Mouse (Mus musculus) frontal cortex, postnatal 36 days (tissue): Measurements from ENCODE around the gene Nol10.
"Not testable (repeated sequence)": the region's sequence is repeated elsewhere in the genome, so short reads cannot be mapped to it uniquely, and the experiment has no call there.

Source experiments
- DNase-seq, 2 experiments: peaks; one replicate each; pipeline ENCODE4 v3.0.0; 2022; ENCODE audit warnings: low spot score in 2 of 2

Nol10 gene

GRCm38 (mm10) chr12:17455096-17455495 lies 106.8 kb downstream of the Nol10 start:
- DNase-seq, result no peak

DNA sequence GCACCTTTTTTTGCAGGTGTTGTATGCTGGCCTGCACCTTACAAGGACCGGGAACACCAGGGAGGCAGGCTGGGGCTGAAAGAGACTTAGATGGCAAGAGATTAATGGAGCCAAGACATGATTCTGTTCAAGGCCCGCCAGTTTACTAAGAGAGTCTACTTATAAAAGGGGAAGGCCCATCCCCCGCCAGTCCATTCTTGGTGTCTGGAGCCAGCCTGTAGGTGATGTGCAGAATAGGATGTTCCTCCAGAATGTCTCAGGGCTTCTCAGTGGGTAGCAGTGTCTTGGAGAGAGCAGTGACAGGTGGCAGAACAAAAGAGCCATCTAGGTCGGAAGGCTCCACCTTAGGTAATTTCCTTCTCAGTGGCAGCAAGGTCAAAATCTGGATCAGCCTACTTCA lies 111.0 kb downstream of the Nol10 start:
- DNase-seq, result not testable (repeated sequence)

- DNase-seq, result no peak
These were observed 115.4 kb downstream of the Nol10 start for GRCm38 (mm10) chr12:17463706-17464105.

DNA sequence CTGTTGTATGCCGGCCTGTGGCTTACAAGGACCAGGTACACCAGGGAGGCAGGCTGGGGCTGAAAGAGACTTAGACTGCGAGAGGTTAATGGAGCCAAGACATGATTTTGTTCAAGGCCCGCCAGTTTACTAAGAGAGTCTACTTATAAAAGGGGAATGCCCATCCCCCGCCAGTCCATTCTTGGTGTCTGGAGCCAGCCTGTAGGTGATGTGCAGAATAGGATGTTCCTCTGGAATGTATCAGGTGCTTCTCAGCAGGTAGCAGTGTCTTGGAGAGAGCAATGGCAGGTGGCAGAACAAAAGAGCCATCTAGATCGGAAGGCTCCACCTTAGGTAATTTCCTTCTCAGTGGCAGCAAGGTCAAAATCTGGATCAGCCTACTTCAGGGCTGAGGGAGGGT lies 116.3 kb downstream of the Nol10 start:
- not testable (repeated sequence) for DNase-seq

DNA sequence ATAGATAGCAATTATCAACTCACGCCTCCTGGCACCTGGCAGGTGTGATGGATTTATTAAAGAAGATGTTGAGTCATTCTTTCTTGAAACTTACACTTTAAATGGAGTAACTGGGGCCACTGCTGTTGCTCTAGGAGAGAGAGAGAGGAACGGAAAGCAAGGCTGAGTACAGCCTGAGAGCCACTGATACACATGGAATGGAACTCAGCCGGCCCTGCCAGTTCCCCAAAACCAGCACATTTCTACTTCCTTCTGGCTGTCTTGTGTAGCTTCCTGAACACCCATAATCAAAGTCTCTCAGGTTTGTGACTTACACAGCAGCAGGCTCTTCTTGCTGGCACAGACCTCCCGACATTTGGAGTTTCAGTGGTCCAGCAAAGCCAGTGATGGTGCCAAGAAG lies 118.5 kb downstream of the Nol10 start:
- DNase-seq, result no peak

DNA sequence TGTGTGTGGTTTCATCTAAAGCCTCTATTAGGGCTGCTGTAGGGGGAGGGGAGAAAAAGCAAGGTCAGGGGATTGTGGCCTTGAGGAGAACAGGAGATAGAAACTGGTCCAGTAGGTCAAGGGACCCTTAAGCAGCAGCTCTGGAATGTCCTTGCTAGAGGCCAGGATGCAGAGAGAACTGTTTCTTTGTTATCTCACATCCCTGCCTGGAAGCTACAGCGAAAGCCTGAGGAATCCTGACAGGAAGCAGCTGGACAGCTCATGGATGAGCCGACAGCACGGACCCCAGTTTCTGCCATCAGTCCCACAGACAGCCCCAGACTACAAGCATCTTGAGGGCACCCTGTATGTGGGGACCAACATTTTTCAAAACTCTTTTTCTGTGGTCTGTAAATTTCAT lies 120.1 kb downstream of the Nol10 start:
- DNase-seq, result no peak

DNA sequence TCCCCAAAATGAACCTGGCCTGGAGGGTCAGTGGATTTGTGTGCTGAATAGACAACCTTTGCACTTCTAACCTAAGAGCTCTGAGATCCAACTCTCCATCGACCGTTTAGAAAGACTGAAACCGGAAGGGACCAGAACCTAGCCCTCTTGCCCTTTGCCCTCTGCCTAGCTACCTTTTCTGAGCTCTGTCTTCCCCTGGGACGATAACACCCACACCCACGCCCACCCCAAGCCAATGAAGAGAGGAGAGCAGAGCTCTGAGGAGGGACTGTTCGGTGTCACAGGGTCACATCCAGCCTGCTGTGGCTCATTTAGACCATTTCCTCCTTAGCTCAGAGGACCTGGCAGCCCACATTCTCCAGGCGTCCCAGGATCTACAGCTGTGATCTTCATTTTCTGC lies 121.6 kb downstream of the Nol10 start:
- DNase-seq, result no peak

GRCm38 (mm10) chr12:17470528-17470927 lies 122.3 kb downstream of the Nol10 start:
- not testable (repeated sequence) for DNase-seq

- no peak for DNase-seq
These were observed 123.1 kb downstream of the Nol10 start for GRCm38 (mm10) chr12:17471405-17471804.

DNA sequence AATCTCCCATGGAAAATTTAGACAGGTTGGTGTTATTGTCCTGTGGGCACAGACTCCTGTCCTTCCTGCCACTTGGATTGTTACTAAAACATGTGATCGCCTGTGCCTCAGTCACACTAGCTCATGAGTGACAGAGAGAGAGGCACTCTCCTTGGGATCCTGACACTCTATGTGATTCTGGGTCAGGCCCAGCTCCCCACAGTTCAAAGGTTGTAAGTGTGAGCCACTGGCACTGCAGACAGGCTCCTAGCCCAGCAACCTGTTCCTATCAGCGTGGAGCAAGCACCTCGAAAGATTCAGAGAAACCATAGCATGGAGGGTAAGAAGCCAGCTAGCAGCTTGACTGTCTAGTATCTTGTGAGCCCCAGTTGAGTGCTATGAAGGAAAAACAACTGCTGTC lies 124.9 kb downstream of the Nol10 start:
- no peak for DNase-seq

DNA sequence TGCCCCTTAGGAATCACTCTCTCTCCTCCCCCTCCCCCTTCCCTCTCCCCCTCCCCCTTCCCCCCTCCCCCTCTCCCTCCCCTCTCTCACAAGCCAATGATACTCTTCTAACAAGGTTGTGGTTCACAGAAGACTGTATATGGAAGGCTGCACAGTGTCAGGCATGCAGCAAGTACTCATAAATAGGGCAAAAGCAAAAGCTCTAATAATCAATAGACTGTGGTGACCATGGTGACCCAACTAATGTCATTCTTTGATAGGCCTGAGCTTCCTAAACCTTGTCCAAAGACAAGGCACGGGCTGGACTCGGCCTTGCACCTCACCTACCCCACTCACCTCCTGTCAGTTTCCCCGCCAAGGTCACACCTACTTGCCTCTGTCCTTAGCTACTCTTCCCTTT lies 125.6 kb downstream of the Nol10 start:
- no peak for DNase-seq

- no peak for DNase-seq
These were observed 126.4 kb downstream of the Nol10 start for GRCm38 (mm10) chr12:17474681-17475080.

GRCm38 (mm10) chr12:17475146-17475545 lies 126.9 kb downstream of the Nol10 start:
- DNase-seq, result no peak

GRCm38 (mm10) chr12:17478196-17478595 lies 129.9 kb downstream of the Nol10 start:
- no peak for DNase-seq

GRCm38 (mm10) chr12:17478856-17479255 lies 130.6 kb downstream of the Nol10 start:
- DNase-seq, result no peak
